Mouse (Mus musculus) neural tube, embryonic 11.5 days (tissue): ENCODE measurements around the gene Oxct1. TPM values are rescaled to one million over a fixed set of nuclear protein-coding genes. Genes with fewer than 3 reads are reported as not detected.
A peak's percentile ranks its signal among the peaks of the same experiment; 100 is the strongest.

ENCODE experiments used
- ATAC-seq: fragments of 200-750 bp; cut with Nextera tagmentation; 2 replicates; pipeline ENCODE4 v1.8.0; 2017; ENCODE audit warnings: moderate number of reproducible peaks, mild to moderate bottlenecking, moderate TSS enrichment, moderate library complexity; ENCODE audit not compliant: insufficient read depth, low FRiP score, low TSS enrichment
- DNase-seq: peaks from one replicate; pipeline ENCODE4 v3.0.0-alpha.2; 2015; ENCODE audit warnings: low spot score
- H3K27ac ChIP-seq: fragments of 300-500 bp; sonication (generic); 2 replicates; pipeline ENCODE4 v1.5.1; 2014; ENCODE audit warnings: low read depth, mild to moderate bottlenecking, low read length
- H3K27me3 ChIP-seq: fragments of 300-500 bp; sonication (generic); 2 replicates; pipeline ENCODE4 v1.6.1; 2014; ENCODE audit warnings: mild to moderate bottlenecking, low read length, mixed read lengths; ENCODE audit not compliant: control insufficient read depth, insufficient read depth
- H3K36me3 ChIP-seq: fragments of 300-500 bp; sonication (generic); 2 replicates; pipeline ENCODE4 v1.6.1; 2014; ENCODE audit warnings: mild to moderate bottlenecking, low read length, moderate library complexity, mixed read lengths; ENCODE audit not compliant: control insufficient read depth, insufficient read depth
- H3K4me1 ChIP-seq: fragments of 300-500 bp; sonication (generic); 2 replicates; pipeline ENCODE4 v1.6.1; 2014; ENCODE audit warnings: low read length, mixed read lengths; ENCODE audit not compliant: control insufficient read depth, insufficient read depth
- H3K4me2 ChIP-seq: fragments of 300-500 bp; sonication (generic); 2 replicates; pipeline ENCODE4 v1.6.1; 2014; ENCODE audit warnings: low read depth, mild to moderate bottlenecking, moderate library complexity
- H3K4me3 ChIP-seq: fragments of 300-500 bp; sonication (generic); 2 replicates; pipeline ENCODE4 v1.5.1; 2014; ENCODE audit warnings: low read depth, low read length
- H3K9ac ChIP-seq: fragments of 300-500 bp; sonication (generic); 2 replicates; pipeline ENCODE4 v1.6.1; 2014; ENCODE audit warnings: mild to moderate bottlenecking, low read length
- H3K9me3 ChIP-seq: fragments of 300-500 bp; sonication (generic); 2 replicates; pipeline ENCODE4 v1.6.1; 2016; ENCODE audit warnings: low read length; ENCODE audit not compliant: control insufficient read depth
- WGBS: fragments of 180-500 bp; shearing (Covaris S2); extraction: QIAGEN DNeasy Blood & Tissue Kit; methylation state at CpG from one replicate; pipeline ENCODE4 v1.1.7; 2014; 5-methylcytosine and 5-hydroxymethylcytosine counted together
- polyA plus RNA-seq: library from polyadenylated mRNA; unstranded; fragments of >200 nt; fragmentation: Nextera tagmentation; extraction: Ambion mirVana; gene quantifications from 2 replicates; pipeline ENCODE4 v1.2.1, GENCODE M21; 2014

Oxct1 gene
- polyA plus RNA-seq, 1 experiment from 2014 or later = 163 TPM

DNA sequence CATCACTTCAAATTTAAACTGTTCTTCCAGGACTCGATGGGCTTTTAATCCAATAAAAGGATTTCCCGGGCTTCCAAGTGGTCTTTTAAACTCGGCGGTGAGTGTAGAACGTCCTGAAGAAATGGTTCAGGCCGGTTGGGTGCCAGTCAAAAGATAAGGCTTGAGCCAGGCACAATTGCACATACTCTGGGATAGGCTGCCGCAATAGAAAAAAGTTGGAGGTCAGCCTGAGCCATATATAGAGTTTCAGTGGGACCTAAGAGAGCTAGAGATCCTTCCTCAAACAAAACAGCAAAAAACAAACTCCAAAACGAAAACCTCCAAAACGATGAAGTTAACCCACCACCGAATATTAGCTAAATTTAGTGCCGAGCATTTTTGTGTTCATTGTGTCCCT lies 677 bp upstream of the Oxct1 start:
- no peaks in the 10 kb centered on the region for H3K9me3 ChIP-seq
- no peaks in the 10 kb centered on the region for H3K36me3 ChIP-seq
- ATAC-seq (no peak), DNase-seq (no peak)
- H3K4me2 ChIP-seq = peak overlapping the region; percentile 79
- no peak overlapping the region for H3K9ac ChIP-seq
- WGBS = 73% methylated on average over 11 of the region's 11 CpGs
- no peak overlapping the region for H3K4me3 ChIP-seq
- no peaks in the 10 kb centered on the region for H3K27me3 ChIP-seq
- no peak overlapping the region for H3K27ac ChIP-seq
- 0 out of 2 replicates have a peak, but pooled peaks cover 3% of the 10 kb centered on the region for H3K4me1 ChIP-seq

DNA sequence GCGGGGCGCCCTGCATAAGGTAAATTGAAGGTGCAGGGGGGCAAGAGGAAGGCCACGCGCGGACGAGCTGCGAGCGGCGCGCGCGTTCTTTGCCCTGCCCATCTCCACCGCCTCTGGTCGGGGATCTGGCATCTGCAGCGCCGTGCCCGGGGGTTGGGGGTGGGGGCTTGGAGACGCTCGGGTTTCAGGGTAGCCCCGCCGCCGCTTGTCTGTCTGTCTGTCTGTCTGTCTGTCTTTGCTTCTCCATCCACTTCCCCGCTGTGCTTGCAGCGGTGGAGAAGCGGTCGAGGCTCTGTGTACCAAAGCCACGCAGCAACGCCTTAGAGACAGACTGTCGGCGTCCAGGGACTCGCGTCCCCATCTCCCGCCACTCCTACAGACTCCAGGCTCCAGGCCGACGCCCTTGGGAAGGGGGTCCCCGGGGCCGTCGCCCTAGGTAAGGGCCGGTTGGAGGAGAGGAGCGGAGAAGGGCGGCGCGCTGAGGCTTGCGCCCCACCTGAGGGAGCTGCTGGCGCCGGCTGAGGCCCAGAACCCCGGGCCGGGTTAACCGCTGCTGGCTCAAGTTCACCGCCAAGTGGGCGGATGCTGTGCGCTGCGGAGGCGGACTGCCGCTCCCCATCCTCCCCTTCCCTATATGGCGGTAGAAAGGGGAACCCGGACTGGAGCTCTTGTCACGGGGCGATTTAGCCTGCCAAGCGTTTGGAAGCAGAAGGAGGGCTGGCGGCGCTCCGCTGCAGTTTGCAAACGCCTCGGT lies 825 bp downstream of the Oxct1 start:
- peak; percentile 81 for DNase-seq
- WGBS = under 1% methylated on average over 64 of the region's 65 CpGs
- no peaks in the 10 kb centered on the region for H3K27me3 ChIP-seq

DNA sequence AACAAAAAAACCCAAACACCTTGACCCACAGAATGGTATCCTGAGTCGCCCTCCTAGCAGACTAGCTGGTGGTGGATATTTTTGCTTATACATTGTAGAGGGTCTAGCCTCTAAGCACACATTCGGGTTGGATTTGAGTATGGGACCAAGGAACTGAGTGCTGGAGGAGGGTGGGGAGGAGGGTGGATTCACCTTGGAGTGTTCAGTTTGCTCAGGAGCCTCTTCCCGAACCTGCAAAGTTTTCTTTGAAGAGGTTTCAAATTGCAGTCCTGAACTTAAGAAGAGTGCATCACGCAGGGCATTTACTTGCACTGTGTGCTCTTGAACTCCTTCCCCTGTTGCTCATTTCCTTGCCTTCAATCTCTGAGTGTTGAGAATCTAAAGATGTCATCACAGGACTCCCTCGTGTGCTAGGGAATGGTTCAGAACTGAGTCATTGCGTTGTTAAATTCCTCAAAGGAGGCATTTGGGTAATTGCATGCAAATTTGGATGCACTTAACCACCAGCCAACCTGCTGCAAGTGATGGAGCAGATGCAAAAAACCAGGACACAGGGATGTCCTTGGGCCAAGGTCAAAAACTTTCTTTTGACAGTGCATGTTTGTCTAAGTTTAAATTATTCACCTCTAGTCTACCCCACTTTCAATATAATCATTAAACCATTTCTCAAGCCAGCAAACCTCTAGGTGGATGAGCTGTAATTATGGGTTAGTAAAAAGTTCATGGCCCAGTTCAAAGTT lies 1.7 kb downstream of the Oxct1 start:
- Histone ChIP-seq H3K4me3 (peak overlapping the region; percentile 77), H3K27ac (no peak overlapping the region), H3K9me3 (no peaks in the 10 kb centered on the region), H3K4me2 (peak overlapping the region; percentile 79), H3K9ac (peak overlapping the region; percentile 81), H3K27me3 (no peaks in the 10 kb centered on the region), H3K4me1 (0 out of 2 replicates have a peak, but pooled peaks cover 3% of the 10 kb centered on the region), H3K36me3 (no peaks in the 10 kb centered on the region)
- ATAC-seq (no peak), DNase-seq (peak; percentile 37)
- 15% methylated on average over 6 of the region's 6 CpGs for WGBS

More for the DNA sequence above, 825 bp downstream of the Oxct1 start:
- Histone ChIP-seq H3K4me2 (peak overlapping the region; percentile 79), H3K9me3 (no peaks in the 10 kb centered on the region), H3K36me3 (no peaks in the 10 kb centered on the region), H3K4me1 (0 out of 2 replicates have a peak, but pooled peaks cover 3% of the 10 kb centered on the region), H3K4me3 (peak overlapping the region; percentile 77), H3K9ac (peak overlapping the region; percentile 81), H3K27ac (peak overlapping the region; percentile 76)
- ATAC-seq = peak; percentile 79

DNA sequence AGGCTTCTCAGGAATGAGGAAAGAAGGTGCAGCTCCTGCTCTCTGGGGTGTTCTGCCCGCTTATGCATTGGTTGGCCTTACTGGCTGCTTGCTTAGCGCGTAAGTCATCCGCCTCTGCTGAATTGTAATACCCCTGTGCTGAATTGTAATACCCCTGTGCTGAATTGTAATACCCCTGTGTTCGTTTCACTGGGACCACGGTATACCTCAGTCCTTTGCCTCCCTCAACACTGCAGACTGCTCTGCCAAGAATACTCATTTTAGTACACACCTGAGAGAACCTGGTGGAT lies 2.2 kb downstream of the Oxct1 start:
- Histone ChIP-seq H3K36me3 (no peaks in the 10 kb centered on the region), H3K4me3 (no peak overlapping the region), H3K9me3 (no peaks in the 10 kb centered on the region), H3K27me3 (no peaks in the 10 kb centered on the region), H3K4me1 (0 out of 2 replicates have a peak, but pooled peaks cover 3% of the 10 kb centered on the region), H3K9ac (no peak overlapping the region), H3K27ac (no peak overlapping the region), H3K4me2 (no peak overlapping the region)
- no peak for ATAC-seq
- 83% methylated on average over 6 of the region's 6 CpGs for WGBS
- no peak for DNase-seq

DNA sequence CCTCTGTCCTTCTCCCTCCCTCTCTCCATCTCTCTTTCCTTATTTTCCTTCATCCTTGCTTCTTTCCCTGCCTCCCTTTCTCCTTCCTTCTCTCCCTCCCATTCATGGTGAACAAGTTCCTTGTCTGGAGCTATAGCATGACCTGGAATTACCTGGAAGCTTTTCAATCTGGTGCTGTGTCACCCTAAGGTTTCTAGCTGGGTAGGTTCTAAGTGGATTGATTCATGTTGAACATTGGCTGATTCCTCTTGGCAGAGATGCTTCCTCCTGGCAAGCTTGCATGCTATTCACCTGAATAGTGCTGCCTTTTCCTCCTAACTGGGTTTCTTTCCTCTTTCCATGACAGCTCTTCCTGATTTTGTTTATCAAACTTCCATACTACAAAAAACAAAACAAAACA lies 2.8 kb downstream of the Oxct1 start:
- no peak overlapping the region for H3K27ac ChIP-seq
- H3K36me3 ChIP-seq = no peaks in the 10 kb centered on the region
- no peak overlapping the region for H3K4me2 ChIP-seq
- H3K9me3 ChIP-seq = no peaks in the 10 kb centered on the region
- no peaks in the 10 kb centered on the region for H3K27me3 ChIP-seq
- no peak overlapping the region for H3K4me3 ChIP-seq
- no peak overlapping the region for H3K9ac ChIP-seq
- 0 out of 2 replicates have a peak, but pooled peaks cover 3% of the 10 kb centered on the region for H3K4me1 ChIP-seq
- no peak for ATAC-seq
- no peak for DNase-seq

DNA sequence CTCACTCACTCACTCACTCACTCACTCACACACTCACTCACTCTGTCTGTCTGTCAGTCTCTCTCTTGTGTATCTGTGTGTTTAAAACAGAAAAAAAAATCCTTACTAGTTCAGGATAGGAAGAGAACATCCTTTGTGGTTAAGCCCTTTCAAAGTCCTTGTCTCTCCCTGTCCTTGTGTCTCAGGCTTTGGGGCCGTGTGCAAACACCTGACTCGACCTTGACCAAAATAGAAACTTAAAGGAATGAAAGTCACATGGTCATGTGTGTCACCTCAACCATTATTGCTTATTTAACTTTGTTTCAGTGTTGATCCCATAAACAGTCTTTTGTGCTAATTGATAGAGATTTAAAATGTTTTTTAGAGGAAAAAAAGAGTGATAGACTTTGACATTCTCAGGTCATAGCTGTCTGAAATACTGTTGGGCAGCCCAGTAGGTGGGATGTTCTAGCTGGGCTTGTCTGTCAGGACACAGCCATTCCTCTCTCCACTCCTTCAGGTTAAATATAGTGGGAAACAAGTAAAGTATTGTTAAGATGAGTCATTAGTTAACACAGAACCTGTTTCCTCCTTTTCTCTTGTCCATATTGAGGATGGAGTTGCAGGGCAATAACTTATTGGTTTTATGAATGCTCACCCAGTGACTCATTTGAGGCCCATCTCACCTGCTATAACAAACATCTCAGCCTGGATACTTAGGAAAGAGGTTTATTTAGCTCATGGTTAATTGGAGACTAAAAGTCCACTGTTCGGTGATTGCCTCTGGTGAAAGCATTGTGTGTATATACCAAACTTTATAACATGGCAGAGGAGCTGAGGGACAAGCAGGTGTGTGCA lies 7.2 kb downstream of the Oxct1 start:
- no peaks in the 10 kb centered on the region for H3K36me3 ChIP-seq
- DNase-seq (no peak), ATAC-seq (no peak)
- H3K9me3 ChIP-seq = no peaks in the 10 kb centered on the region
- H3K4me1 ChIP-seq = no peaks in the 10 kb centered on the region
- H3K27me3 ChIP-seq = no peaks in the 10 kb centered on the region
- WGBS = 89% methylated on average over 3 of the region's 3 CpGs
- H3K4me2 ChIP-seq = no peak overlapping the region
- H3K4me3 ChIP-seq = no peak overlapping the region
- no peak overlapping the region for H3K27ac ChIP-seq
- no peak overlapping the region for H3K9ac ChIP-seq

DNA sequence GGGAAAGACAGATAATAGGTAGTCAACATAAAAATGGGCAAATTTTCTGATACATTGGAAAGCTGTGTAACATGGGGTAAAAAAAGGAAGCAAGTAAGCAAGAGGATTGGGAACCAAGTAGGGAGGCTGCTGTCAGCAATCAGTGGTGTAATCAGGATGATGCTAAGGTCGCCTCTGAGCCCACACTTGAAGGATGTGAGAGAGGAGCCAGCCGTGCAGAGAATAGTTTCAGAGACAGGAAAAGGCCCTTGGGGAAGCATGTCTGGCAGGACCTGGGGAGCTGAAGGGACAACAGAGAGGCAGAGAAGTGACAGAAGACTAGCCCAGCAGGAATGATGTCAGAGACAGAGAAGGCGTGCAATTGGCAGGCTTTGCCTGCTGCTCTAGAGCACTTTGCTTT lies 16.2 kb downstream of the Oxct1 start:
- no peak for DNase-seq
- ATAC-seq = no peak
- 74% methylated on average over 3 of the region's 3 CpGs for WGBS

DNA sequence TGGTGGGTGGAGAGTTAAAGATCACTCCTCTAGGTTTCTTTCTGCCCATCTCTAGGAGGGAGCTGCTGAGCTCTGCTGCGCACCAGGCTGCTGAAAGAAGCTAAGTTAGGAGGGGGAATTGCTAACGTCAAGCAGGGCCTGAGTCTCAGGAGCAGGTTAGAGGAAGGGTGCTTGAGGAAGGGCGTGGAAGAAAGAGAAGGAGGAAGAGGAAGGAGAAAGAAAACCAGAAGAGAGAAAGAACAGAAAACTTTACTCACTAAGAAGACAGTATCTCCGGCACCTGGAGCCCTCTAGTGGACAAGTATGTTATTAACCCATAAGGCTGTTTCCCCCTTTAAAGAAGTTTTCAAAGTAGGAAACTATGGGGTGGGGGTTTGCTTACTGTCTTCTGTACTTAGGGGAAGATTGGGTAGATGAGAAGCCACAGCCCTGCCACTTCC lies 16.9 kb downstream of the Oxct1 start:
- Histone ChIP-seq H3K27me3 (no peaks in the 10 kb centered on the region), H3K4me1 (no peaks in the 10 kb centered on the region), H3K9me3 (no peaks in the 10 kb centered on the region), H3K36me3 (no peaks in the 10 kb centered on the region), H3K4me3 (no peak overlapping the region), H3K27ac (no peak overlapping the region), H3K4me2 (no peak overlapping the region), H3K9ac (no peak overlapping the region)
- WGBS = 24% methylated on average over 4 of the region's 4 CpGs
- DNase-seq (no peak), ATAC-seq (no peak)

More for the DNA sequence above, 16.2 kb downstream of the Oxct1 start:
- Histone ChIP-seq H3K4me2 (no peak overlapping the region), H3K9ac (no peak overlapping the region), H3K27ac (no peak overlapping the region), H3K27me3 (no peaks in the 10 kb centered on the region), H3K4me3 (no peak overlapping the region), H3K4me1 (no peaks in the 10 kb centered on the region), H3K9me3 (no peaks in the 10 kb centered on the region), H3K36me3 (no peaks in the 10 kb centered on the region)
